Mouse (Mus musculus): Measurements from ENCODE around the gene Dynlrb1. TPM values are rescaled to one million over a fixed set of nuclear protein-coding genes. Genes with fewer than 3 reads are reported as not detected.

Gene Dynlrb1
- 180 TPM for polyA plus RNA-seq (2014; fragmentation: Illumina TruSeq; extraction: RNeasy Lipid Tissue Mini Kit (QIAGEN cat#74804); ENCODE audit: low read depth, low replicate concordance)

GRCm38 (mm10) chr2:155236362-155236992 is at the start of gene Dynlrb1:
Gene Dynlrb1 (plus strand): TSS chr2:155236533.

GRCm38 (mm10) chr2:155276195-155276594 is 39.9 kb downstream of the Dynlrb1 start, which contains the start of gene Map1lc3a:
Gene Map1lc3a (plus strand): TSS chr2:155276297.

Other genes with a start within 250 kb of the Dynlrb1 start
- gene Gm14226, start 218.3 kb upstream of the Dynlrb1 start, polyA plus RNA-seq (2014; fragmentation: Illumina TruSeq; extraction: RNeasy Lipid Tissue Mini Kit (QIAGEN cat#74804); ENCODE audit: low read depth, low replicate concordance): 0.81 TPM
- gene Ahcy, start 162.0 kb upstream of the Dynlrb1 start, polyA plus RNA-seq (2014; fragmentation: Illumina TruSeq; extraction: RNeasy Lipid Tissue Mini Kit (QIAGEN cat#74804); ENCODE audit: low read depth, low replicate concordance): 94.2 TPM
- 132 TPM for gene Itch, start 103.0 kb upstream of the Dynlrb1 start, polyA plus RNA-seq (2014; fragmentation: Illumina TruSeq; extraction: RNeasy Lipid Tissue Mini Kit (QIAGEN cat#74804); ENCODE audit: low read depth, low replicate concordance)
- gene Map1lc3a, start 39.8 kb downstream of the Dynlrb1 start, polyA plus RNA-seq (2014; fragmentation: Illumina TruSeq; extraction: RNeasy Lipid Tissue Mini Kit (QIAGEN cat#74804); ENCODE audit: low read depth, low replicate concordance): 0.61 TPM
- 51.5 TPM for gene Pigu, start 120.9 kb downstream of the Dynlrb1 start, polyA plus RNA-seq (2014; fragmentation: Illumina TruSeq; extraction: RNeasy Lipid Tissue Mini Kit (QIAGEN cat#74804); ENCODE audit: low read depth, low replicate concordance)
- gene Trp53inp2, start 144.5 kb downstream of the Dynlrb1 start, polyA plus RNA-seq (2014; fragmentation: Illumina TruSeq; extraction: RNeasy Lipid Tissue Mini Kit (QIAGEN cat#74804); ENCODE audit: low read depth, low replicate concordance): 153 TPM
- 31.2 TPM for gene Ncoa6, start 237.4 kb downstream of the Dynlrb1 start, polyA plus RNA-seq (2014; fragmentation: Illumina TruSeq; extraction: RNeasy Lipid Tissue Mini Kit (QIAGEN cat#74804); ENCODE audit: low read depth, low replicate concordance)